Mouse (Mus musculus): ENCODE measurements around the gene Ptpn13. TPM values are rescaled to one million over a fixed set of nuclear protein-coding genes. Genes with fewer than 3 reads are reported as not detected.

Ptpn13 gene
- total and polyA plus RNA-seq, 3 experiments = 15.1 to 43.6 (median 15.5) TPM

GRCm38 (mm10) chr5:103458959-103459675 is 34.1 kb downstream of the Ptpn13 start:
- H3K9me3 ChIP-seq (replicated peaks; ENCODE audit: insufficient read depth, low read length) = no peaks in the 10 kb centered on the region

DNA sequence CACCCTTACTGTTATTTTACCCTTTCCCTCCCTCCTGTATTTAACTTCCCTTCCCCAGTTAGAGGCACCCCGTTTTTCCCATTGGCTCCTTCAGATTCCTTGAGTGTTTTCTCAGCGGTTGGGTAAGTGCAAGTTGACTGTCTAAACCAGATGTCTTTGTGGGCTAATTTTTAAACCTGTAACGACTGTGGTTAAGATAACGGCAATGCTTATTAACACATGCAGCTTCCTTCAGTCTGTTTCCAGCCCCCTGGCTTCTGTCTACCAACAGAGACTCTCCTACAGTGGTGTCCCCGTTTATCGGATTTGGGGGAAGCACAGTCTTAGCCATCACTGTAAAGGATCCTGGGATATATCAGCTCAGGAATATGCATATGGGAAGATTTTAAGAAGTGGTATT is 35.9 kb downstream of the Ptpn13 start:
- Histone ChIP-seq H3K4me3 (ENCODE audit: control insufficient read depth in 1 of 2, insufficient read depth in 1 of 2, low read depth in 2 of 2, low read length in 2 of 2) (no peak overlapping the region), H3K27me3 (ENCODE audit: control insufficient read depth in 1 of 2, insufficient read depth in 2 of 2, low read length in 2 of 2) (no peaks in the 10 kb centered on the region), H3K9ac (ENCODE audit: control insufficient read depth, low read depth, low read length, poor library complexity, severe bottlenecking) (no peak overlapping the region), H3K27ac (ENCODE audit: control insufficient read depth, low read depth, low read length) (no peak overlapping the region), H3K36me3 (ENCODE audit: control insufficient read depth in 1 of 2, insufficient read depth in 2 of 2, low read length in 2 of 2) (no peaks in the 10 kb centered on the region), H3K79me2 (ENCODE audit: control insufficient read depth, insufficient read depth, low read length, poor library complexity) (no peaks in the 10 kb centered on the region; the same call in 1 of the 2 replicates), H3K9me3 (replicated peaks; ENCODE audit: insufficient read depth, low read length) (no peaks in the 10 kb centered on the region), H3K4me1 (ENCODE audit: control insufficient read depth in 1 of 2, insufficient read depth in 2 of 2, low read length in 2 of 2) (peaks cover 2 to 3% of the 10 kb centered on the region in 2 experiments; a peak in 2 of 4 replicates)
- no peak for TF ChIP-seq HCFC1 (IDR thresholded peaks at IDR 0.05; ENCODE audit: low read depth, low read length)
- TF ChIP-seq BHLHE40 (IDR thresholded peaks at IDR 0.05; ENCODE audit: borderline replicate concordance, low read depth, low read length) = no peak
- TF ChIP-seq ZMIZ1 (IDR thresholded peaks at IDR 0.05; ENCODE audit: low read depth, low read length) = no peak
- TF ChIP-seq ETS1 (IDR thresholded peaks at IDR 0.05; ENCODE audit: low read depth, low read length) = no peak
- TF ChIP-seq SMC3 (IDR thresholded peaks at IDR 0.05; ENCODE audit: low read depth, low read length) = no peak
- no peak for TF ChIP-seq SIN3A (IDR thresholded peaks at IDR 0.05; ENCODE audit: low read length)
- TF ChIP-seq KAT2A (conservative IDR thresholded peaks at IDR 0.05; ENCODE audit: low read depth, low read length) = no peak
- no peak for TF ChIP-seq CTCF (IDR thresholded peaks at IDR 0.05 in 2 of 3, conservative IDR thresholded peaks at IDR 0.05 in 1 of 3; ENCODE audit: control insufficient read depth in 1 of 3, insufficient read depth in 1 of 3, low read depth in 2 of 3, low read length in 3 of 3, poor library complexity in 1 of 3, severe bottlenecking in 1 of 3)
- DNase-seq (ENCODE audit: low read depth, low spot score) = no peak

More at GRCm38 (mm10) chr5:103458959-103459675, 34.1 kb downstream of the Ptpn13 start:
- DNase-seq (ENCODE audit: low read depth, low spot score) = no peak
- no peak overlapping the region for H3K4me3 ChIP-seq (ENCODE audit: control insufficient read depth in 1 of 2, insufficient read depth in 1 of 2, low read depth in 2 of 2, low read length in 2 of 2)
- H3K9ac ChIP-seq (ENCODE audit: control insufficient read depth, low read depth, low read length, poor library complexity, severe bottlenecking) = no peak overlapping the region
- no peaks in the 10 kb centered on the region for H3K27me3 ChIP-seq (ENCODE audit: control insufficient read depth in 1 of 2, insufficient read depth in 2 of 2, low read length in 2 of 2)
- H3K4me1 ChIP-seq (ENCODE audit: control insufficient read depth in 1 of 2, insufficient read depth in 2 of 2, low read length in 2 of 2) = peaks cover 2 to 3% of the 10 kb centered on the region in 2 experiments; a peak in 2 of 4 replicates
- no peak overlapping the region for H3K27ac ChIP-seq (ENCODE audit: control insufficient read depth, low read depth, low read length)
- peaks cover 4% of the 10 kb centered on the region; the same call in 1 of the 2 replicates for H3K79me2 ChIP-seq (ENCODE audit: control insufficient read depth, insufficient read depth, low read length, poor library complexity)
- TF ChIP-seq EP300 (IDR thresholded peaks at IDR 0.05; ENCODE audit: low read depth in 1 of 2, low read length in 2 of 2) = no peak
- TF ChIP-seq TBP (IDR thresholded peaks at IDR 0.05; ENCODE audit: low read depth, low read length) = no peak
- no peak for TF ChIP-seq MXI1 (IDR thresholded peaks at IDR 0.05; ENCODE audit: low read depth, low read length)
- no peak for TF ChIP-seq UBTF (IDR thresholded peaks at IDR 0.05; ENCODE audit: borderline replicate concordance, insufficient read depth, low read depth, low read length)
- TF ChIP-seq ETS1 (IDR thresholded peaks at IDR 0.05; ENCODE audit: low read depth, low read length) = no peak
- no peak for TF ChIP-seq HCFC1 (IDR thresholded peaks at IDR 0.05; ENCODE audit: low read depth, low read length)
- no peak for TF ChIP-seq JUND (IDR thresholded peaks at IDR 0.05; ENCODE audit: low read depth, low read length)
- no peak for TF ChIP-seq E2F4 (IDR thresholded peaks at IDR 0.05; ENCODE audit: borderline replicate concordance, low read depth, low read length)
- TF ChIP-seq NELFE (IDR thresholded peaks at IDR 0.05; ENCODE audit: low read depth, low read length) = no peak
- no peak for TF ChIP-seq NRF1 (IDR thresholded peaks at IDR 0.05; ENCODE audit: insufficient read depth, low read depth, low read length, poor library complexity, severe bottlenecking)
- no peak for TF ChIP-seq SIN3A (IDR thresholded peaks at IDR 0.05; ENCODE audit: low read length)
- TF ChIP-seq MAZ (IDR thresholded peaks at IDR 0.05; ENCODE audit: low read depth, low read length) = no peak
- no peaks in the 10 kb centered on the region for H3K36me3 ChIP-seq (ENCODE audit: control insufficient read depth in 1 of 2, insufficient read depth in 2 of 2, low read length in 2 of 2)

Measured in MEL (cell line).